Mouse (Mus musculus) forebrain, embryonic 12.5 days (tissue): Measurements from ENCODE around the gene Fam83e. TPM values are rescaled to one million over a fixed set of nuclear protein-coding genes. Genes with fewer than 3 reads are reported as not detected.
A peak's percentile ranks its signal among the peaks of the same experiment; 100 is the strongest.

ENCODE experiments used
- ATAC-seq: fragments of 200-750 bp; cut with Nextera tagmentation; 2 replicates; pipeline ENCODE4 v1.8.0; 2017; ENCODE audit warnings: moderate TSS enrichment; ENCODE audit not compliant: low FRiP score
- H3K27ac ChIP-seq: fragments of 300-500 bp; sonication (generic); 2 replicates; pipeline ENCODE4 v1.5.1; 2016; ENCODE audit warnings: mild to moderate bottlenecking
- H3K27me3 ChIP-seq: fragments of 300-500 bp; sonication (generic); 2 replicates; pipeline ENCODE4 v1.6.1; 2016; ENCODE audit warnings: mild to moderate bottlenecking
- H3K36me3 ChIP-seq: fragments of 300-500 bp; sonication (generic); replicated peaks from 2 replicates; pipeline ENCODE4 v1.6.1; 2016; ENCODE audit warnings: mild to moderate bottlenecking
- H3K4me1 ChIP-seq: fragments of 300-500 bp; sonication (generic); 2 replicates; pipeline ENCODE4 v1.6.1; 2016
- H3K4me2 ChIP-seq: fragments of 300-500 bp; sonication (generic); 2 replicates; pipeline ENCODE4 v1.6.1; 2016; ENCODE audit warnings: mild to moderate bottlenecking, moderate library complexity
- H3K4me3 ChIP-seq: fragments of 300-500 bp; sonication (generic); replicated peaks from 2 replicates; pipeline ENCODE4 v1.5.1; 2016; ENCODE audit warnings: mild to moderate bottlenecking
- H3K9ac ChIP-seq: fragments of 300-500 bp; sonication (generic); 2 replicates; pipeline ENCODE4 v1.6.1; 2016; ENCODE audit warnings: mild to moderate bottlenecking
- H3K9me3 ChIP-seq: fragments of 300-500 bp; sonication (generic); 2 replicates; pipeline ENCODE4 v1.6.1; 2016
- WGBS: fragments of 180-500 bp; shearing (Covaris S2); methylation state at CpG from one replicate; pipeline ENCODE4 v1.1.7; 2016; 5-methylcytosine and 5-hydroxymethylcytosine counted together
- polyA plus RNA-seq: library from polyadenylated mRNA; unstranded; fragments of >200 nt; fragmentation: Nextera tagmentation; extraction: Ambion mirVana; gene quantifications from 2 replicates; pipeline ENCODE4 v1.2.1, GENCODE M21; 2016

The Fam83e gene
- polyA plus RNA-seq, 1 experiment from 2014 or later, result 1.1 TPM

DNA sequence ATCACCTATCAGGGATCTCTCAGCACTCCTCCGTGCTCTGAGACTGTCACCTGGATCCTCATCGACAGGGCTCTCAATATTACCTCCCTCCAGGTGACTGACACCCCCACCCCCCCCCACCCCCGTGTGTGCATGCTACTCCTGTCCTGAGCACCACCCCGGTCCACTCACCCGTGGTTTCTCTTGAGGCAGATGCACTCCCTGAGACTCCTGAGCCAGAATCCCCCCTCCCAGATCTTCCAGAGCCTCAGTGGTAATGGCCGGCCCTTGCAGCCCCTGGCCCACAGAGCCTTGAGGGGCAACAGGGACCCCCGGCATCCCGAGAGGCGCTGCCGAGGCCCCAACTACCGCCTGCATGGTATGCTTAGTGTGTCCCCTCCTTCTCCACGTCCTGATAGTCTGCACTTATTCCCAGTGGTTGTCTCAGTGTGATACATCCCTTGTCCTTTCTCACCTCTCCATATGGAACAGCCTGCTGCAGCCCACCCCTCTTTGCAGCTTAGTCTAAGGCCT is 17.4 kb upstream of the Fam83e start:
- ATAC-seq, result no peak
- peak overlapping the region; percentile 43 for H3K4me3 ChIP-seq
- 34% methylated on average over 12 of the region's 12 CpGs for WGBS
- H3K9ac ChIP-seq, result peak overlapping the region; percentile 56
- peaks cover 28% of the 10 kb centered on the region for H3K27me3 ChIP-seq
- H3K9me3 ChIP-seq, result no peaks in the 10 kb centered on the region
- peaks cover 78% of the 10 kb centered on the region for H3K4me1 ChIP-seq
- H3K4me2 ChIP-seq, result peak overlapping the region; percentile 99
- no peaks in the 10 kb centered on the region for H3K36me3 ChIP-seq
- H3K27ac ChIP-seq, result peak overlapping the region; percentile 87

GRCm38 (mm10) chr7:45704046-45704559 is 16.9 kb upstream of the Fam83e start:
- under 1% methylated on average over 13 of the region's 13 CpGs for WGBS
- H3K9me3 ChIP-seq, result no peaks in the 10 kb centered on the region
- H3K4me3 ChIP-seq, result peak overlapping the region; percentile 43
- H3K27ac ChIP-seq, result peak overlapping the region; percentile 87
- H3K36me3 ChIP-seq, result no peaks in the 10 kb centered on the region
- H3K9ac ChIP-seq, result peak overlapping the region; percentile 56
- peaks cover 83% of the 10 kb centered on the region for H3K4me1 ChIP-seq
- H3K4me2 ChIP-seq, result peak overlapping the region; percentile 99
- ATAC-seq, result peak; percentile 40
- peaks cover 23% of the 10 kb centered on the region for H3K27me3 ChIP-seq

DNA sequence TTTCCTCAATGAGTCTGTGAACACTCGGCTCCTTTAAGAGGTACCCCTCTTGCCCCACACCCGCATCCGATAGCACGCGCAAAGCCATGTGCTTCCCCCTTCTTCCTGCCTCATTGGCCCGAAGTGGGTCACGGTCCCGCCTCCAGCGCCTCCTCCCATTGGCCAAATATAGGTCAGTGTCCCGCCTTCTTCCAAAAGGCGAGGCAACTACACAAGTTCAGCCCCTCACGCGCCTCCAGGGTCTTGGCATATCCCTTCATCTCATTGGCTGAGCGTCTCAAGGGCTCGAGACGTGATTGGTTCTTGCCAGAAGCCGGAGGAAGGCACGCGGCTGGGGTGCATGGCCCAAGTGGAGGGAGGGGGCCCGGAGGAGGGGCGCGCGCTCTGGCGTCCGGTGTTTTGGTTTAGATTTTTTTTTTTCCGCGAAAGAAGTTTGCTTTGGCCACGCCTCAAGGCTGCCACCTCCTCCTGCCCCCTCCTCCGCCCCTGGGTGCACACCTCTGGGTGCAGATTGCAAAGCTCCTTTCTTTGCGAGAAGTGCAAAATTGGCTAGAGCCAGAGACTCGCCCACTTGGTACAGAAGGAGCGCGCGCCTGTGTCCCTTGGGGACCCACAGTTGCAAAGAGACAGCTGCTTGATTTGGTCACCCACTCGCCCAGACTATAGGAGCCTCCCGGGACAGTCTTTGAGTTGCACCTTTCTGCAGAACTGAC is 16.1 kb upstream of the Fam83e start, which contains the start of gene Dbp:
Gene Dbp (plus strand): TSS at position 359 of the 713 bp plus-strand sequence.
- Histone ChIP-seq H3K9ac (peak within 1 kb of the TSS; percentile 79), H3K4me2 (peak within 1 kb of the TSS; percentile 99), H3K4me3 (peak within 1 kb of the TSS; percentile 61), H3K4me1 (peaks cover 83% of the 10 kb centered on the region), H3K27ac (peak within 1 kb of the TSS; percentile 87), H3K36me3 (0 out of 2 replicates have a peak, but pooled peaks cover 4% of the 10 kb centered on the region), H3K9me3 (no peaks in the 10 kb centered on the region), H3K27me3 (peaks cover 15% of the 10 kb centered on the region)
- peak; percentile 86 for ATAC-seq
- 1% methylated on average over 36 of the region's 36 CpGs for WGBS

DNA sequence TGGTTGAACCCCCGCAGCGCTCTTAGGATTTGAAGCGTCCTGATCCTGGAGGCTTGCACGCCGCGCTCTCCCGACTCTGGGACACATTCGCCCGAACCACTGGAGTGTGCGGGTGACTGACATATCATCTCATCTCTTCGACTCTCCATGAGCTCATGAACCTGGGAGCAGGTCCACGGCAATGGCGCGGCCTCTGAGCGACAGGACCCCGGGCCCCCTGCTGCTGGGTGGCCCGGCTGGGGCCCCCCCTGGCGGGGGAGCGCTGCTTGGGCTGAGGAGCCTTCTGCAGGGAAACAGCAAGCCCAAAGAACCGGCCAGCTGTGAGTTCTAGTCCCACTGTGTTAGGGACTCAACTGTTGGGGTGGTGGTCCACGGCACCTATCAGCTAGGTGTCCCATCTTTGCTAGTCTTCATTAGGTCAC is 15.6 kb upstream of the Fam83e start:
- peaks cover 10% of the 10 kb centered on the region for H3K27me3 ChIP-seq
- peaks cover 80% of the 10 kb centered on the region for H3K4me1 ChIP-seq
- peak overlapping the region; percentile 79 for H3K9ac ChIP-seq
- H3K36me3 ChIP-seq, result peaks cover 10% of the 10 kb centered on the region
- WGBS, result 0% methylated on average over 21 of the region's 21 CpGs
- H3K27ac ChIP-seq, result peak overlapping the region; percentile 51
- ATAC-seq, result no peak
- peak overlapping the region; percentile 61 for H3K4me3 ChIP-seq
- H3K9me3 ChIP-seq, result no peaks in the 10 kb centered on the region
- peak overlapping the region; percentile 99 for H3K4me2 ChIP-seq

DNA sequence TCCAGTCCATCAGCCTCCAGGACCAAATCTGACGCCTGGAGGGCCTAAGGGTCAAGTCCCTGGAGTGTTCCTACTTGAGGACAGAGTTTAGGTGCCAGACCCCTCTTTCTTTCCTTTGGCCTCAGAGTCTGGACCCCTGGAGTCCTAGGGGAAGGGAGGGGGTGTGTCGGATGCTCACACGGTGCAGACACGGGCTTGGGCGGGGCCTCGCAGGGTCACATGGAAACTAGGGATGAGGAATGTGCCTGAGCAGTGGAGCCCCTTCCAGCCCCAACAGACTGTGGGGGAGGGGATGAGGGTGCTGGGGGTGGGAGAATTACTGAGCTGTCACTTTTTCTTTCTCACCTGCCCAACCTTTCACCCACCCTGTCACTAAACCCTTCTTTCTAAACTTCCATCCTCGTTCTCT is 15.1 kb upstream of the Fam83e start:
- 1% methylated on average over 7 of the region's 7 CpGs for WGBS
- Histone ChIP-seq H3K4me2 (peak overlapping the region; percentile 99), H3K9ac (peak overlapping the region; percentile 79), H3K4me3 (peak overlapping the region; percentile 61), H3K4me1 (peaks cover 78% of the 10 kb centered on the region), H3K36me3 (peaks cover 14% of the 10 kb centered on the region), H3K27me3 (peaks cover 8% of the 10 kb centered on the region; the same call in 1 of the 2 replicates), H3K9me3 (no peaks in the 10 kb centered on the region), H3K27ac (peak overlapping the region; percentile 51; the same call in 1 of the 2 replicates)
- ATAC-seq, result no peak

DNA sequence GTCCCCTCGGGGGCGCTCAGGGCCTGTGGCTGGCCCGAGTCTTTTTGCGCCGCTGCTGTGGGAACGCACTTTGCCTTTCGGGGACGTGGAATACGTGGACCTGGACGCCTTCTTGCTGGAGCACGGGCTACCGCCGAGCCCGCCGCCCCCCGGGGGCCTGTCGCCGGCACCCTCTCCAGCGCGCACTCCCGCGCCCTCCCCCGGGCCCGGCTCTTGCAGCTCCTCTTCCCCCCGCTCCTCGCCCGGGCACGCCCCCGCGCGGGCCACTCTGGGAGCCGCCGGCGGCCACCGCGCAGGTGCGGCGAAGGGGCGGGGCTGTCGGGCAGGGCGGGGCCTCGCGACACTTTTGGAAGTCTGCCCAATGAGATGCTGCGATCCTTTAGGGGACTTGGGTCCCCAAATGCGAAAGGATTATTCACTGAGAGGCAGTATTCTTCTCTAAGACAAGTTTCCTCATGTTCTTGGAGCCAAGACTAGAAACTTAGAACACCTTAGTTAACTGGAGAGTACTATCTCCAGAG is 14.2 kb upstream of the Fam83e start:
- WGBS, result under 1% methylated on average over 45 of the region's 45 CpGs
- ATAC-seq, result 0 out of 2 replicates have a peak, but pooled peaks have one; percentile 1
- H3K27ac ChIP-seq, result peak overlapping the region; percentile 78

GRCm38 (mm10) chr7:45707375-45707967 is 13.5 kb upstream of the Fam83e start:
- peak overlapping the region; percentile 78 for H3K27ac ChIP-seq
- H3K9me3 ChIP-seq, result no peaks in the 10 kb centered on the region
- H3K4me2 ChIP-seq, result peak overlapping the region; percentile 99
- peak overlapping the region; percentile 79; the same call in 1 of the 2 replicates for H3K9ac ChIP-seq
- H3K4me1 ChIP-seq, result peaks cover 70% of the 10 kb centered on the region
- ATAC-seq, result peak; percentile 5; the same call in 1 of the 2 replicates
- H3K4me3 ChIP-seq, result peak overlapping the region; percentile 61
- H3K36me3 ChIP-seq, result peaks cover 30% of the 10 kb centered on the region
- H3K27me3 ChIP-seq, result no peaks in the 10 kb centered on the region
- WGBS, result under 1% methylated on average over 27 of the region's 27 CpGs

More for the DNA sequence above, 14.2 kb upstream of the Fam83e start:
- no peaks in the 10 kb centered on the region for H3K27me3 ChIP-seq
- H3K4me1 ChIP-seq, result peaks cover 70% of the 10 kb centered on the region
- H3K4me3 ChIP-seq, result peak overlapping the region; percentile 61
- no peaks in the 10 kb centered on the region for H3K9me3 ChIP-seq
- H3K4me2 ChIP-seq, result peak overlapping the region; percentile 99
- peak overlapping the region; percentile 79 for H3K9ac ChIP-seq
- H3K36me3 ChIP-seq, result peaks cover 23% of the 10 kb centered on the region

- Histone ChIP-seq H3K4me1 (peaks cover 62% of the 10 kb centered on the region), H3K4me3 (no peak overlapping the region), H3K27me3 (no peaks in the 10 kb centered on the region), H3K36me3 (peaks cover 38% of the 10 kb centered on the region), H3K9ac (no peak overlapping the region), H3K27ac (peak overlapping the region; percentile 67), H3K9me3 (no peaks in the 10 kb centered on the region), H3K4me2 (peak overlapping the region; percentile 99; the same call in 1 of the 2 replicates)
- WGBS, result 68% methylated on average over 13 of the region's 13 CpGs
- no peak for ATAC-seq
These were observed 12.7 kb upstream of the Fam83e start for GRCm38 (mm10) chr7:45708221-45708761.

GRCm38 (mm10) chr7:45709036-45709435 is 12.0 kb upstream of the Fam83e start:
- Histone ChIP-seq H3K27me3 (no peaks in the 10 kb centered on the region), H3K36me3 (peaks cover 42% of the 10 kb centered on the region), H3K4me1 (peaks cover 57% of the 10 kb centered on the region), H3K4me2 (no peak overlapping the region), H3K4me3 (no peak overlapping the region), H3K9me3 (no peaks in the 10 kb centered on the region), H3K27ac (peak overlapping the region; percentile 70; the same call in 1 of the 2 replicates), H3K9ac (no peak overlapping the region)
- ATAC-seq, result no peak
- 51% methylated on average over 6 of the region's 6 CpGs for WGBS

- ATAC-seq, result no peak
- Histone ChIP-seq H3K9ac (no peak overlapping the region), H3K36me3 (peaks cover 42% of the 10 kb centered on the region), H3K4me1 (peaks cover 61% of the 10 kb centered on the region), H3K27ac (peak overlapping the region; percentile 70), H3K4me3 (no peak overlapping the region), H3K4me2 (no peak overlapping the region), H3K27me3 (no peaks in the 10 kb centered on the region), H3K9me3 (no peaks in the 10 kb centered on the region)
- WGBS, result 77% methylated on average over 14 of the region's 14 CpGs
These were observed 11.2 kb upstream of the Fam83e start for GRCm38 (mm10) chr7:45709677-45710355.

GRCm38 (mm10) chr7:45710477-45711191 is 10.4 kb upstream of the Fam83e start:
- no peaks in the 10 kb centered on the region for H3K9me3 ChIP-seq
- no peak overlapping the region for H3K4me3 ChIP-seq
- 94% methylated on average over 20 of the region's 20 CpGs for WGBS
- H3K4me2 ChIP-seq, result no peak overlapping the region
- H3K36me3 ChIP-seq, result peaks cover 42% of the 10 kb centered on the region
- ATAC-seq, result no peak
- H3K27me3 ChIP-seq, result no peaks in the 10 kb centered on the region
- peak overlapping the region; percentile 70; the same call in 1 of the 2 replicates for H3K27ac ChIP-seq
- no peak overlapping the region for H3K9ac ChIP-seq
- H3K4me1 ChIP-seq, result peaks cover 57% of the 10 kb centered on the region
